Mouse (Mus musculus) MEL (cell line): Measurements from ENCODE around the gene Vasn. TPM values are rescaled to one million over a fixed set of nuclear protein-coding genes. Genes with fewer than 3 reads are reported as not detected.

ENCODE experiments used
- DNase-seq: peaks from one replicate; pipeline ENCODE4 v3.0.0; 2011; ENCODE audit warnings: low read depth, low spot score
- H3K27ac ChIP-seq: 2 replicates; pipeline ENCODE4 v1.5.1; 2012; ENCODE audit warnings: low read depth, mild to moderate bottlenecking, control low read depth, low read length, moderate library complexity; ENCODE audit not compliant: control insufficient read depth
- H3K27me3 ChIP-seq, 2 experiments: fragments of 150-350 bp in 1 of 2; sonication (generic) in 1 of 2; 2 replicates each; pipeline ENCODE4 v1.6.1; 2012; ENCODE audit warnings: low read length in 2 of 2, mild to moderate bottlenecking in 2 of 2, improper control_type of control experiment in 1 of 2, moderate library complexity in 1 of 2; ENCODE audit not compliant: insufficient read depth in 2 of 2, control insufficient read depth in 1 of 2
- H3K36me3 ChIP-seq, 2 experiments: 2 replicates each; pipeline ENCODE4 v1.6.1; 2012 to 2014; ENCODE audit warnings: low read length in 2 of 2, improper control_type of control experiment in 1 of 2, inconsistent platforms in 1 of 2, mild to moderate bottlenecking in 1 of 2; ENCODE audit not compliant: insufficient read depth in 2 of 2, control insufficient read depth in 1 of 2
- H3K4me1 ChIP-seq, 2 experiments: fragments of 150-350 bp in 1 of 2; sonication (generic) in 1 of 2; 2 replicates each; pipeline ENCODE4 v1.6.1; 2012; ENCODE audit warnings: low read length in 2 of 2, improper control_type of control experiment in 1 of 2, mild to moderate bottlenecking in 1 of 2; ENCODE audit not compliant: insufficient read depth in 2 of 2, control insufficient read depth in 1 of 2
- H3K4me3 ChIP-seq, 2 experiments: fragments of 150-350 bp in 1 of 2; sonication (generic) in 1 of 2; 2 replicates each; pipeline ENCODE4 v1.5.1; 2012; ENCODE audit warnings: low read depth in 2 of 2, low read length in 2 of 2, mild to moderate bottlenecking in 2 of 2, moderate library complexity in 2 of 2, control low read depth in 1 of 2, improper control_type of control experiment in 1 of 2; ENCODE audit not compliant: control insufficient read depth in 1 of 2, insufficient read depth in 1 of 2
- H3K79me2 ChIP-seq: 2 replicates; pipeline ENCODE4 v1.6.1; 2012; ENCODE audit warnings: mild to moderate bottlenecking, low read length, moderate library complexity; ENCODE audit not compliant: control insufficient read depth, poor library complexity, insufficient read depth
- H3K9ac ChIP-seq: 2 replicates; pipeline ENCODE4 v1.6.1; 2012; ENCODE audit warnings: low read depth, mild to moderate bottlenecking, control low read depth, low read length, moderate library complexity; ENCODE audit not compliant: control insufficient read depth, poor library complexity, severe bottlenecking
- H3K9me3 ChIP-seq: fragments of 150-350 bp; sonication (generic); replicated peaks from 2 replicates; pipeline ENCODE4 v1.6.1; 2012; ENCODE audit warnings: mild to moderate bottlenecking, low read length, improper control_type of control experiment, moderate library complexity; ENCODE audit not compliant: insufficient read depth
- CHD1 ChIP-seq: IDR thresholded peaks from 2 replicates; pipeline ENCODE4 v1.6.1; 2012; ENCODE audit warnings: low read depth, mild to moderate bottlenecking, inconsistent platforms, low read length, improper control_type of control experiment
- CHD2 ChIP-seq: IDR thresholded peaks from 2 replicates; pipeline ENCODE4 v1.6.1; 2011; ENCODE audit warnings: low read length, improper control_type of control experiment
- CTCF ChIP-seq, 3 experiments: IDR thresholded peaks in 2 of 3; conservative IDR thresholded peaks in 1 of 3; 2 replicates each; pipeline ENCODE4 v1.5.1; 2011 to 2012; ENCODE audit warnings: low read length in 3 of 3, low read depth in 2 of 3, mild to moderate bottlenecking in 2 of 3, improper control_type of control experiment in 1 of 3, inconsistent platforms in 1 of 3, mixed read lengths in 1 of 3, moderate library complexity in 1 of 3; ENCODE audit not compliant: control insufficient read depth in 1 of 3, insufficient read depth in 1 of 3, poor library complexity in 1 of 3, severe bottlenecking in 1 of 3
- E2F4 ChIP-seq: IDR thresholded peaks from 2 replicates; pipeline ENCODE4 v1.6.1; 2011; ENCODE audit warnings: low read depth, low read length, improper control_type of control experiment, borderline replicate concordance
- ELF1 ChIP-seq: IDR thresholded peaks from 2 replicates; pipeline ENCODE4 v1.6.1; 2014; ENCODE audit warnings: low read depth, mild to moderate bottlenecking, inconsistent platforms, low read length, improper control_type of control experiment, moderate library complexity
- EP300 ChIP-seq, 2 experiments: IDR thresholded peaks; 2 replicates each; pipeline ENCODE4 v1.6.1; 2011; ENCODE audit warnings: improper control_type of control experiment in 2 of 2, low read length in 2 of 2, low read depth in 1 of 2, mild to moderate bottlenecking in 1 of 2
- ETS1 ChIP-seq: IDR thresholded peaks from 2 replicates; pipeline ENCODE4 v1.6.1; 2012; ENCODE audit warnings: low read depth, mild to moderate bottlenecking, inconsistent platforms, low read length, improper control_type of control experiment, moderate library complexity
- GABPA ChIP-seq: IDR thresholded peaks from 2 replicates; pipeline ENCODE4 v1.6.1; 2012; ENCODE audit warnings: low read depth, mild to moderate bottlenecking, inconsistent platforms, low read length, improper control_type of control experiment, moderate library complexity
- GATA1 ChIP-seq: IDR thresholded peaks from 2 replicates; pipeline ENCODE4 v1.6.1; 2011; ENCODE audit warnings: low read depth, low read length, improper control_type of control experiment
- HCFC1 ChIP-seq: IDR thresholded peaks from 2 replicates; pipeline ENCODE4 v1.6.1; 2012; ENCODE audit warnings: low read depth, mild to moderate bottlenecking, inconsistent platforms, low read length, improper control_type of control experiment, moderate library complexity
- JUND ChIP-seq: IDR thresholded peaks from 2 replicates; pipeline ENCODE4 v1.6.1; 2011; ENCODE audit warnings: low read depth, mild to moderate bottlenecking, improper control_type of control experiment, low read length
- KAT2A ChIP-seq: conservative IDR thresholded peaks from 2 replicates; pipeline ENCODE4 v1.6.1; 2012; ENCODE audit warnings: low read depth, low read length, improper control_type of control experiment, inconsistent platforms
- MAX ChIP-seq: IDR thresholded peaks from 2 replicates; pipeline ENCODE4 v1.6.1; 2011; ENCODE audit warnings: low read length, improper control_type of control experiment
- MAZ ChIP-seq: IDR thresholded peaks from 2 replicates; pipeline ENCODE4 v1.6.1; 2012; ENCODE audit warnings: low read depth, mild to moderate bottlenecking, inconsistent platforms, low read length, improper control_type of control experiment
- MEF2A ChIP-seq: IDR thresholded peaks from 2 replicates; pipeline ENCODE4 v1.6.1; 2014; ENCODE audit warnings: low read depth, mild to moderate bottlenecking, inconsistent platforms, low read length, improper control_type of control experiment; ENCODE audit not compliant: poor library complexity, insufficient replicate concordance, severe bottlenecking; ENCODE audit errors: extremely low read depth
- MYB ChIP-seq: IDR thresholded peaks from 2 replicates; pipeline ENCODE4 v1.6.1; 2011; ENCODE audit warnings: mild to moderate bottlenecking, low read depth, low read length, improper control_type of control experiment
- MYC ChIP-seq: IDR thresholded peaks from 2 replicates; pipeline ENCODE4 v1.6.1; 2011; ENCODE audit warnings: low read depth, mild to moderate bottlenecking, low read length, improper control_type of control experiment, moderate library complexity
- NELFE ChIP-seq: IDR thresholded peaks from 2 replicates; pipeline ENCODE4 v1.6.1; 2011; ENCODE audit warnings: low read depth, low read length, improper control_type of control experiment
- POLR2A ChIP-seq, 2 experiments: IDR thresholded peaks; 2 replicates each; pipeline ENCODE4 v1.6.1; 2011 to 2012; ENCODE audit warnings: low read length in 2 of 2, mild to moderate bottlenecking in 2 of 2, control low read depth in 1 of 2, improper control_type of control experiment in 1 of 2, low read depth in 1 of 2, moderate library complexity in 1 of 2; ENCODE audit not compliant: control insufficient read depth in 1 of 2, insufficient read depth in 1 of 2, poor library complexity in 1 of 2
- POLR2AphosphoS2 ChIP-seq: IDR thresholded peaks from 2 replicates; pipeline ENCODE4 v1.6.1; 2011; ENCODE audit warnings: low read length, improper control_type of control experiment
- POLR2AphosphoS5 ChIP-seq: IDR thresholded peaks from 2 replicates; pipeline ENCODE4 v1.6.1; 2012; ENCODE audit warnings: low read depth, borderline replicate concordance, mild to moderate bottlenecking, inconsistent platforms, low read length, moderate library complexity, mixed read lengths
- RAD21 ChIP-seq: IDR thresholded peaks from 2 replicates; pipeline ENCODE4 v1.6.1; 2011; ENCODE audit warnings: mild to moderate bottlenecking, low read depth, low read length, improper control_type of control experiment
- RCOR1 ChIP-seq: IDR thresholded peaks from 2 replicates; pipeline ENCODE4 v1.6.1; 2012; ENCODE audit warnings: low read depth, mild to moderate bottlenecking, inconsistent platforms, low read length, improper control_type of control experiment
- SIN3A ChIP-seq: IDR thresholded peaks from 2 replicates; pipeline ENCODE4 v1.6.1; 2012; ENCODE audit warnings: low read length, improper control_type of control experiment, inconsistent platforms
- SMC3 ChIP-seq: IDR thresholded peaks from 2 replicates; pipeline ENCODE4 v1.6.1; 2011; ENCODE audit warnings: low read depth, low read length, improper control_type of control experiment
- TAL1 ChIP-seq: IDR thresholded peaks from 2 replicates; pipeline ENCODE4 v1.6.1; 2012; ENCODE audit warnings: mild to moderate bottlenecking, inconsistent platforms, low read length, moderate library complexity, mixed read lengths
- TBP ChIP-seq: IDR thresholded peaks from 2 replicates; pipeline ENCODE4 v1.8.0; 2011; ENCODE audit warnings: low read depth, low read length, improper control_type of control experiment
- TCF12 ChIP-seq: IDR thresholded peaks from 2 replicates; pipeline ENCODE4 v1.6.1; 2014; ENCODE audit warnings: low read depth, mild to moderate bottlenecking, inconsistent platforms, low read length, improper control_type of control experiment, moderate library complexity
- USF1 ChIP-seq: IDR thresholded peaks from 2 replicates; pipeline ENCODE4 v1.6.1; 2014; ENCODE audit warnings: low read depth, mild to moderate bottlenecking, inconsistent platforms, low read length, improper control_type of control experiment, moderate library complexity
- ZKSCAN1 ChIP-seq: IDR thresholded peaks from 2 replicates; pipeline ENCODE4 v1.6.1; 2012; ENCODE audit warnings: low read depth, mild to moderate bottlenecking, inconsistent platforms, low read length, improper control_type of control experiment, moderate library complexity
- ZMIZ1 ChIP-seq: IDR thresholded peaks from 2 replicates; pipeline ENCODE4 v1.6.1; 2012; ENCODE audit warnings: low read depth, mild to moderate bottlenecking, inconsistent platforms, low read length, improper control_type of control experiment, moderate library complexity
- polyA plus RNA-seq, 2 experiments: library from polyadenylated mRNA; stranded (reverse) in 1 of 2; unstranded in 1 of 2; fragments of >175 nt in 1 of 2; fragments of >200 nt in 1 of 2; gene quantifications; 2 replicates each; pipeline versions ENCODE4 v1.2.1 to v1.2.4; 2012; ENCODE audit warnings: low replicate concordance in 2 of 2, low read depth in 1 of 2; ENCODE audit not compliant: insufficient read length in 2 of 2, insufficient read depth in 1 of 2, missing spikeins in 1 of 2
- total RNA-seq: library from RNA; depleted of rRNA; stranded (reverse); fragments of 300-350 nt; gene quantifications from 2 replicates; pipeline ENCODE4 v1.2.3, GENCODE M21; 2012

Vasn gene
- total and polyA plus RNA-seq, 3 experiments = 0.19 to 3.1 TPM; not detected in 1

DNA sequence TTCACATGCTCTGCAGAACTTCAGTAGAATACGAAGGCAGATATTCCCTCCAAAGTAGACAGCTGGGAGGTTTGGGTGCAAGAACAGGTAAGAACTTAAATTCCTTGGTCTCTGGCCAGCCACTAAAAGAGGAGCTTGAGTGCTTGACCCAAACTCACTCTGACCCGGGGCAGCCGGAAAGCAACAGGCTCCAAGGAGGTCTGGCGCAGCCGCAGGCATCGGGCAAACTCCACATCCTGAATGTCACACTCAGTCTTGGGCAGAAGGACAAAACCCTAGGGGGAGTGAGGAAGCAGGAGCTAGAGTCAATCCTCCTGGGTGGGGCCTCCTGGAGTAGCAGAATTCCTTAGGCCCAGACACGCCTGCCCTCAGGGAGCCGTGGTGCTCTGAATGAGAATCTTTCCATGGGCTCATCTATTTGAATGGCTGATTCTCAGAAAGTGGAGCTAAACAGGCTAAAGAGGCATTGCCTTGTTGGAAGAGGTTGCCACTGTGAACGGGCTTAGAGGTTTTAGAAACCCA, 10.8 kb upstream of the Vasn start:
- Histone ChIP-seq H3K9ac (no peak overlapping the region), H3K27ac (no peak overlapping the region), H3K79me2 (peaks cover 7% of the 10 kb centered on the region), H3K36me3 (peaks cover 0 to 5% of the 10 kb centered on the region in 2 experiments; a peak in 2 of 4 replicates), H3K4me1 (peaks cover 0 to 8% of the 10 kb centered on the region in 2 experiments; a peak in 2 of 4 replicates), H3K4me3 (no peak overlapping the region), H3K9me3 (no peaks in the 10 kb centered on the region), H3K27me3 (no peaks in the 10 kb centered on the region)
- DNase-seq = no peak
- TF ChIP-seq E2F4 (no peak), ETS1 (no peak), MAZ (no peak), TAL1 (no peak), GABPA (no peak), HCFC1 (no peak), MEF2A (no peak), MYC (no peak), RAD21 (no peak), CHD1 (no peak)

DNA sequence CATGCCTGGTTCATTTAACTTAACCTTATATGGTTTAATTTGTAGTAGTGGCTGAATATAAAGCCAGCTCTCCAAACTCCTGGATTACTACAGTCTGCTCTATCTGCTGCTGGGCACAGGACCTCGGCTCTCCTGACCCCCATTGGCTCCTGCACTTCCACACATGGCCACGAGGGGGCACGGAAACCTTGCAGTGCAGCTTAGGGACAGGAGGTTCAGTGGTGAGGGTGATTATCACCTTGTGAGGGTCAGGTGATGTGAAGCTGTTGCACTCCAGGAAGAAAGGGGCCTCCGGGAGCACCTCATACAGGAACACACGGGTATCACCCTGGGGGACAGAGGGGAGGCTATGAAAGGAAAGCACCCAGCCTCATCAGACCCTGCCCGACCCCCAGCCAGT, 9.8 kb upstream of the Vasn start:
- H3K9ac ChIP-seq = no peak overlapping the region
- no peaks in the 10 kb centered on the region for H3K79me2 ChIP-seq
- peaks cover 0 to 6% of the 10 kb centered on the region in 2 experiments; a peak in 2 of 4 replicates for H3K4me1 ChIP-seq
- DNase-seq = peak; percentile 73
- H3K4me3 ChIP-seq = no peak overlapping the region
- H3K9me3 ChIP-seq = no peaks in the 10 kb centered on the region
- H3K27ac ChIP-seq = no peak overlapping the region
- peaks cover 0 to 5% of the 10 kb centered on the region in 2 experiments; a peak in 2 of 4 replicates for H3K36me3 ChIP-seq
- no peaks in the 10 kb centered on the region for H3K27me3 ChIP-seq
- TF ChIP-seq E2F4 (no peak), HCFC1 (no peak), GATA1 (no peak), EP300 (IDR thresholded peaks at IDR 0.05; ENCODE audit: low read depth in 1 of 2, low read length in 2 of 2) (no peak), CHD2 (no peak), MAX (no peak), POLR2A (IDR thresholded peaks at IDR 0.05; ENCODE audit: control insufficient read depth in 1 of 2, insufficient read depth in 1 of 2, low read depth in 1 of 2, low read length in 2 of 2, poor library complexity in 1 of 2) (no peak), CTCF (IDR thresholded peaks at IDR 0.05 in 2 of 3, conservative IDR thresholded peaks at IDR 0.05 in 1 of 3; ENCODE audit: control insufficient read depth in 1 of 3, insufficient read depth in 1 of 3, low read depth in 2 of 3, low read length in 3 of 3, poor library complexity in 1 of 3, severe bottlenecking in 1 of 3) (peak; percentile 90 to 96 (median 92)), TCF12 (no peak), RAD21 (peak; percentile 75), POLR2AphosphoS2 (no peak), ZMIZ1 (no peak), USF1 (peak; percentile 57), ZKSCAN1 (no peak), GABPA (no peak), KAT2A (no peak), RCOR1 (no peak), TAL1 (no peak), POLR2AphosphoS5 (no peak), TBP (no peak), JUND (no peak), MEF2A (no peak), ELF1 (no peak), SIN3A (0 out of 2 replicates have a peak, but pooled peaks have one; percentile 15), MYB (no peak), MYC (no peak), SMC3 (peak; percentile 91), MAZ (no peak), ETS1 (no peak), NELFE (no peak)
